Mouse (Mus musculus) liver, embryonic 11.5 days (tissue): ENCODE measurements around the gene Ccdc57. TPM values are rescaled to one million over a fixed set of nuclear protein-coding genes. Genes with fewer than 3 reads are reported as not detected.

ENCODE experiments used
- ATAC-seq: fragments of 200-750 bp; cut with Nextera tagmentation; replicated peaks from 2 replicates; pipeline ENCODE4 v1.8.0; 2017; ENCODE audit warnings: moderate number of reproducible peaks, mild to moderate bottlenecking, moderate TSS enrichment, moderate library complexity; ENCODE audit not compliant: low FRiP score
- DNase-seq: peaks from one replicate; pipeline ENCODE4 v3.0.0-alpha.2; 2017; ENCODE audit warnings: low spot score
- H3K27ac ChIP-seq: fragments of 300-500 bp; sonication (generic); 2 replicates; pipeline ENCODE4 v1.5.1; 2014; ENCODE audit warnings: mild to moderate bottlenecking, low read depth, low read length, control low read depth
- H3K27me3 ChIP-seq: fragments of 300-500 bp; sonication (generic); replicated peaks from 2 replicates; pipeline ENCODE4 v1.6.1; 2014; ENCODE audit warnings: low read length, mixed read lengths; ENCODE audit not compliant: control insufficient read depth, insufficient read depth
- H3K36me3 ChIP-seq: fragments of 300-500 bp; sonication (generic); 2 replicates; pipeline ENCODE4 v1.6.1; 2014; ENCODE audit warnings: mild to moderate bottlenecking, low read length, moderate library complexity, mixed read lengths; ENCODE audit not compliant: control insufficient read depth, insufficient read depth
- H3K4me1 ChIP-seq: fragments of 300-500 bp; sonication (generic); replicated peaks from 2 replicates; pipeline ENCODE4 v1.6.1; 2014; ENCODE audit warnings: low read length, mixed read lengths; ENCODE audit not compliant: control insufficient read depth, insufficient read depth
- H3K4me2 ChIP-seq: fragments of 300-500 bp; sonication (generic); 2 replicates; pipeline ENCODE4 v1.6.1; 2014; ENCODE audit warnings: mild to moderate bottlenecking, control low read depth, moderate library complexity
- H3K4me3 ChIP-seq: fragments of 300-500 bp; sonication (generic); 2 replicates; pipeline ENCODE4 v1.5.1; 2014; ENCODE audit warnings: low read depth, low read length, control low read depth
- H3K9ac ChIP-seq: fragments of 300-500 bp; sonication (generic); 2 replicates; pipeline ENCODE4 v1.6.1; 2014; ENCODE audit warnings: low read depth, low read length, control low read depth
- H3K9me3 ChIP-seq: fragments of 300-500 bp; sonication (generic); 2 replicates; pipeline ENCODE4 v1.6.1; 2016; ENCODE audit warnings: low read length, inconsistent platforms, mixed read lengths; ENCODE audit not compliant: control insufficient read depth
- WGBS: fragments of 180-500 bp; shearing (Covaris S2); extraction: QIAGEN DNeasy Blood & Tissue Kit; methylation state at CpG from one replicate; pipeline ENCODE4 v1.1.7; 2014; 5-methylcytosine and 5-hydroxymethylcytosine counted together
- polyA plus RNA-seq: library from polyadenylated mRNA; unstranded; fragments of >200 nt; fragmentation: Nextera tagmentation; extraction: Ambion mirVana; gene quantifications from 2 replicates; pipeline ENCODE4 v1.2.1, GENCODE M21; 2014

The Ccdc57 gene
- polyA plus RNA-seq, 1 experiment from 2014 or later: 4.7 TPM

DNA sequence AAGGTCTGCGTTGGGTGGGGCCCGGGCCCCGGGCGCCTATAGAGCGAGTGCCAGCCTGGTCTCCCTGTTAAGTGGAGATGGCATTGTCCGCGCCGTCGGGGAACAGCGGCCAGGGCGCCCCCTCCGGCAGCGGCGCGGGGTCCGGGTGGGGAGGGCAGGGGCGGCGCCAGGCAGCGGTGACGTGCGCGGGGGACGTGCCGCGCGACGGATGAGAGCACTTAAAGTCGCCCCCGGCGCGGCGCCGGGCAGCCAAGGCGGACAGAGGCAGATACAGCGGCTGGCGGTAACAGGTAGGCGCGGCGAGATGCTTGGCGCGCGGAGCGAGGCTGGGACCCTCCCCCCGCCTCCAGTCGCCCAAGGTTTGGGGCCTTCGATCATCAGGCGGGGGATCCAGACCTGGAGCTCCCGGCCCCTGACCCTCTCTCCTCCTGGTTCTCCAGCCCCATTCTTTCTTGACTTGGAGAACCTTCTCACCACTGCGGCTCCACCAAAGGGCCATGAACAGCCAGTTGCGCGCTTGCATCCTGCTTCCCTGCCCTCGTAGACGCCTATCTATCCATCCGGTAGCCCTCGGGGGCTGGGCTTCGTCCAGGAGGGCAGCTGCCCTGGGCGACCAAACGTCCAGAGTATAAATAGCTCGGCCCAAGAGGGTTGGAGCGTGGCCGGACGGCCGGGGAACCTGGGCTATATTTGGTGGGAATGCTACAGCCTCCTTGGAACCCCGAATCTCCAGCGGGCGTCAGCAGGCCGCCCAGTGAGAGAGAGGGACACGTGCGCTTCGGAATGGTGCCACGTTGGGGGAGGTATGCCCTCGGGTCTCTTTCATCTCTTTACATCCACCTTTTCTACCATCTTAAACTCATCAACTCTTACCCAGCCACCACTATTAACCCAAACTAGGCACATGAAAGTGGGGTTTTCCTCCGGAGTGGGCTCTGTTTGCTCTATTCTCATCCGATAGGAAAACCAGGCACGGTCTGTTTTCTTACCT, 16.5 kb upstream of the Ccdc57 start:
- Histone ChIP-seq H3K9me3 (no peaks in the 10 kb centered on the region), H3K27ac (peak overlapping the region; percentile 91), H3K4me1 (peaks cover 28% of the 10 kb centered on the region), H3K36me3 (no peaks in the 10 kb centered on the region; the same call in 1 of the 2 replicates), H3K27me3 (no peaks in the 10 kb centered on the region), H3K4me3 (peak overlapping the region; percentile 87), H3K4me2 (peak overlapping the region; percentile 90), H3K9ac (peak overlapping the region; percentile 97)
- DNase-seq: peak; percentile 83
- WGBS: 2% methylated on average over 75 of the region's 75 CpGs
- peak; percentile 42 for ATAC-seq

DNA sequence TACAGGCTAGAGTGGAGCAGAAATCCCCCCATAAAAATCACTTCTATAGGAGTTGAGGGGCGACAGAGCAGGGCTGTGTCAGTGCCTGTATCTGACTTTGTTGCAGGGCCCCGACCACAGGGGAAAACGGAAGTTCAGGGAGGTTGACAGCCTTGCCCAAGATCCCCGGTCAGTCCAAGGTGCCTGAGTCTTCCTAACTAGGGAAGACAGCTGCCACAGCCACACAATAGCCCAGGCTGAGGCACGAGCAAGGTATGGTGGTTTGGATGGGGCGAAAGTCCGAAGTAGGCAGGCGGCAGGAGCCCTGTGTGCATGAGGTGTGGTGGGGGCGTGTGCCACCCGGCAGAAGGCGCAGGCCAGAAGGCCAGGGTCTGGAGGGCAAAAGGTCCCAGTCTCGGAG, 15.7 kb upstream of the Ccdc57 start, which contains the start of gene Slc16a3:
Gene Slc16a3, plus strand, starts transcription at position 153 of the 400 bp plus-strand sequence.
- Histone ChIP-seq H3K4me1 (peaks cover 28% of the 10 kb centered on the region), H3K4me3 (peak within 1 kb of the TSS; percentile 87), H3K27me3 (no peaks in the 10 kb centered on the region), H3K9me3 (no peaks in the 10 kb centered on the region), H3K27ac (peak within 1 kb of the TSS; percentile 91), H3K9ac (peak within 1 kb of the TSS; percentile 97), H3K4me2 (peak within 1 kb of the TSS; percentile 90), H3K36me3 (no peaks in the 10 kb centered on the region)
- no peak for ATAC-seq
- 13% methylated on average over 12 of the region's 12 CpGs for WGBS
- DNase-seq: no peak

DNA sequence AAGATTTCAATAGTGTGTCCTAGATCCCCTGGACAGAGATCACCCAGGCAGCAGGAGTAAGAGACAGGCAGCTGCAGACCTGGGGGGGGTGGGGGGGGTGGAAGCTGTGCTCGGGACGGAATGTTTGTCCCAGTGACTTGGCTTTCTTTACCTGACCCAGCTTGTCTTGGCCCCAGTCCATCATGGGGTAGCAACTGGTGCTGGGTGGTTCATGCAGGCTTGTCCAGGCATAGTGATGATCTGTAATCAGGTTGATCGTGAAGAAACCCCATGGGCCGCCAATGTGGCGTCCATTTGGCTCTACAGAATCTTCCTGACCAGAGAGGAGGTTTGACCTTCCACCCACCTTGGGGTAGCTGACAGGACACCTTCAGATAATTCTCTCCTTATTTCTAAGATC, 13.3 kb upstream of the Ccdc57 start:
- no peak overlapping the region for H3K9ac ChIP-seq
- WGBS: 88% methylated on average over 5 of the region's 5 CpGs
- DNase-seq: no peak

DNA sequence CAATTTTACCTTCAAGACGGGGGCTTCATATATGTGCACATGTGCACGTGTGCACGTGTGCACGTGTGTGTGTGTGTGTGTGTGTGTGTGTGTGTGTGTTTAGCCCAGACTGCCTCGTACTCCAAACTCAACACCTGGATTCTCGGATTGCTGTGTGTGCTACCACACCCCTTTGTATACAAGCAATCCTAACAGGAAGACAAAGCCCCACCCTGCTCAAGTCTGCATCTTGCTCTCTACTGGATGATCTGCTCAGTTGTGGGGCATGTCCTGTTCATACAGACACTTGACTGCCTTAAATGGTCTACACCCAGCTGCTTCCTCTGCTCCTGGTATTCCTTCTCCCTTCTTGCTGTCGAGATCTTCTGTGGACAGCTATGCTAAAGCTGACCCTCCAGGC, 12.6 kb upstream of the Ccdc57 start:
- no peak for ATAC-seq
- Histone ChIP-seq H3K9ac (no peak overlapping the region), H3K27me3 (no peaks in the 10 kb centered on the region), H3K9me3 (no peaks in the 10 kb centered on the region), H3K36me3 (no peaks in the 10 kb centered on the region), H3K4me1 (peaks cover 6% of the 10 kb centered on the region), H3K4me2 (no peak overlapping the region), H3K4me3 (no peak overlapping the region), H3K27ac (no peak overlapping the region)
- WGBS: 74% methylated on average over 7 of the region's 7 CpGs
- no peak for DNase-seq

More for the DNA sequence above, 13.3 kb upstream of the Ccdc57 start:
- no peaks in the 10 kb centered on the region for H3K27me3 ChIP-seq
- H3K27ac ChIP-seq: no peak overlapping the region
- H3K9me3 ChIP-seq: no peaks in the 10 kb centered on the region
- H3K4me2 ChIP-seq: no peak overlapping the region
- ATAC-seq: no peak
- peaks cover 6% of the 10 kb centered on the region for H3K4me1 ChIP-seq
- H3K36me3 ChIP-seq: no peaks in the 10 kb centered on the region
- H3K4me3 ChIP-seq: no peak overlapping the region

DNA sequence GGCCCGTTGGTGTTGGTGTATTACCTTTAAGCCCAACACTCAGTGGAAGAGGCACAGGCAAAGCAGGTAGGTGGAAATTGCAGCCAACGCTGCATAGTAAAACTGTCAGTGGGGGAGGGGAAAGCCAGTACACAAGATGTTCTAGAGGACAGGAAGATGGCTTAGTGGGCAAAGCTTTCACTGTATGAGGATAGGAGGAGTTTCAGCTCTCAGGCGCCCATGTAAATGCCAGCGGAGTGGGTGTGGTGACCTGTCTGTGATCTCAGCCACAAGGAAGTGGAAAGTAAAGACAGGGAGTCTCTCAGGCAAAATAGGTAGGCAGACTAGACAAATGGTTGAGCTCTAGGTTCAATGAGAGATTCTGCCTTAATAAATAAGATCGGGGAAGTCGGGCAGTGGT, 8.3 kb upstream of the Ccdc57 start:
- no peak for DNase-seq
- no peak for ATAC-seq
- Histone ChIP-seq H3K27ac (no peak overlapping the region), H3K4me1 (peaks cover 11% of the 10 kb centered on the region), H3K36me3 (no peaks in the 10 kb centered on the region), H3K9ac (no peak overlapping the region), H3K27me3 (no peaks in the 10 kb centered on the region), H3K4me2 (no peak overlapping the region), H3K9me3 (no peaks in the 10 kb centered on the region), H3K4me3 (no peak overlapping the region)
- 88% methylated on average over 6 of the region's 6 CpGs for WGBS

DNA sequence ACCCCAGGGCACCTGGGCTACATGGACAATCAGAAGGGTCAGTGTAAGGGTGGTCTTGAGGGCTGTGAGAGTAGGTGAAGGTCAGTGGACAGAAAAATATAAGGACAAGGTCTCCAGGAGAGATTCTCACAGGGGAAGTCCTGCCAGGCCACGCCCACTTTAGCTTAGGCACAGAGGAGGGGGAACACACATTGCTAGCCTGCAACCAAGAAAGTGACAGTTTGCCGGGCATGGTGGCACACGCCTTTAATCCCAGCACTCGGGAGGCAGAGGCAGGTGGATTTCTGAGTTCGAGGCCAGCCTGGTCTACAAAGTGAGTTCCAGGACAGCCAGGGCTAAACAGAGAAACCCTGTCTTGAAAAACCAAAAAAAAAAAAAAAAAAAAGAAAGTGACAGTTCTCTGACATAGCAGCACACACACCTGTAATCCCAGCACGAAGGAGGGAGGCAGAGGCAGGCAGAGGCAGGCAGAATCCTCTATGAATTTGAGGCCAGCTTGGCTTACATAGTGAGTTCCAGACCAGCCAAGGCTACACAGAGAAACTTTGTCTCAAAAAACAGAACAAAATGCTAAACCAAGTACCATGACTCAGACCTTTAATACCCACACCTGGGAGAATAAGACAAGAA, 7.2 kb upstream of the Ccdc57 start:
- no peak overlapping the region for H3K27ac ChIP-seq
- DNase-seq (no peak), ATAC-seq (no peak)

DNA sequence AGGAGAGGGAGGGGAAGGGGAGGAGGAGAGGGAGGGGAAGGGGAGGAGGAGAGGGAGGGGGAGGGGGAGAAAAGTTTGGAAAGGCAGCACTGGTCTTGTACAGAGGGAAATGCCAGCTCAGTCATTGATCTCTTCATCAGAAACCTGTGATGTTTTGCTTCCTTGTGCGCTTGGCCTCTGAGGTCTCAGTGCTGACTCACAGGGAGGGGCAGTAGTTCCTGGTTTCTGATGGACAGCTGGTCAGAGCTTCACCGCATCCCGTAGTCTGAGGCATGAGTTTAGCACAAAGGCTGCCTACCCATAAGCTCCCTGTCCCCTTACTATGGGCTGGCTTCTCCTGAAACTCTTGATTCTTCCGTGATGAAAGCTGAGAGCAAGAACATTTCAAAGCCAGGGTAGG, 6.1 kb upstream of the Ccdc57 start:
- H3K9me3 ChIP-seq: no peaks in the 10 kb centered on the region
- H3K36me3 ChIP-seq: no peaks in the 10 kb centered on the region
- no peak overlapping the region for H3K4me2 ChIP-seq
- no peaks in the 10 kb centered on the region for H3K27me3 ChIP-seq
- H3K9ac ChIP-seq: no peak overlapping the region
- peaks cover 11% of the 10 kb centered on the region for H3K4me1 ChIP-seq
- ATAC-seq: 0 out of 2 replicates have a peak, but pooled peaks have one; percentile 52
- WGBS: 8% methylated on average over 4 of the region's 4 CpGs
- no peak overlapping the region for H3K4me3 ChIP-seq
- DNase-seq: no peak
- peak overlapping the region; percentile 34; the same call in 1 of the 2 replicates for H3K27ac ChIP-seq

More for the DNA sequence above, 7.2 kb upstream of the Ccdc57 start:
- H3K4me1 ChIP-seq: peaks cover 11% of the 10 kb centered on the region
- H3K27me3 ChIP-seq: no peaks in the 10 kb centered on the region
- H3K9ac ChIP-seq: no peak overlapping the region
- H3K36me3 ChIP-seq: no peaks in the 10 kb centered on the region
- no peaks in the 10 kb centered on the region for H3K9me3 ChIP-seq
- no peak overlapping the region for H3K4me3 ChIP-seq
- 28% methylated on average over 5 of the region's 6 CpGs for WGBS
- H3K4me2 ChIP-seq: no peak overlapping the region

DNA sequence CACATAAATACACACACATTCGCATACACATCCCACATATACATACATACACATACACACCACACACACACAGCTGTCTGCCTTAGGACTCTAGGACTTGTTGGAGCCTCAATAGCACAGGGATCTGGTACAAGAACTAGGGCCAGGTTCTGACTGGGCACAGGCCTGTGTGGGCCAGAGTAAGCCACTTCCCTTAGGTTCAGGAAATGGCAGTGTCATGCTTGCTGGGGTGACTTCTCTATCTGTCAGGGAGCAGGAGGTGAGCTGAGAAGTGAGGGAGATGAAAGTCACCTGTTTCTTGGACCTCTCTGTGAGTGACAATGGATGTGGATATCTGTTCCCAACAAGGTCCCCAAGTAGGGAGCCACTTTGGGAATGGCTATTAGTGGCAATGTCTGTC, 5.3 kb upstream of the Ccdc57 start:
- Histone ChIP-seq H3K9me3 (no peaks in the 10 kb centered on the region), H3K4me1 (peaks cover 15% of the 10 kb centered on the region), H3K4me3 (no peak overlapping the region), H3K27ac (no peak overlapping the region), H3K36me3 (no peaks in the 10 kb centered on the region), H3K9ac (no peak overlapping the region), H3K27me3 (no peaks in the 10 kb centered on the region), H3K4me2 (no peak overlapping the region)
- WGBS: 96% methylated on average over 1 of the region's 1 CpGs
- ATAC-seq (no peak), DNase-seq (no peak)
